Mouse (Mus musculus) layer of hippocampus, postnatal 10 days (tissue): Measurements from ENCODE around the gene Acot5. TPM values are rescaled to one million over a fixed set of nuclear protein-coding genes. Genes with fewer than 3 reads are reported as not detected.
A peak's percentile ranks its signal among the peaks of the same experiment; 100 is the strongest.
"Not testable (repeated sequence)": the region's sequence is repeated elsewhere in the genome, so short reads cannot be mapped to it uniquely, and the experiment has no call there.

Experiments
- DNase-seq, 2 experiments: peaks; one replicate each; pipeline ENCODE4 v3.0.0; 2021; ENCODE audit warnings: low spot score in 2 of 2
- total RNA-seq, 2 experiments: library from RNA; stranded (reverse); gene quantifications; 2 replicates each; pipeline ENCODE4 v1.2.3; 2021

The Acot5 gene
- total RNA-seq, 2 experiments from 2014 or later: 4.0 to 4.7 TPM

GRCm38 (mm10) chr12:84060946-84061345 is 8.2 kb upstream of the Acot5 start:
- no peak for DNase-seq

- DNase-seq: no peak
These were observed 6.8 kb upstream of the Acot5 start for GRCm38 (mm10) chr12:84062336-84062735.

GRCm38 (mm10) chr12:84063228-84063627 is 5.9 kb upstream of the Acot5 start:
- DNase-seq: no peak

GRCm38 (mm10) chr12:84063833-84064232 is 5.3 kb upstream of the Acot5 start:
- no peak for DNase-seq

GRCm38 (mm10) chr12:84064621-84065020 is 4.5 kb upstream of the Acot5 start:
- no peak for DNase-seq

GRCm38 (mm10) chr12:84067752-84068151 is 1.4 kb upstream of the Acot5 start:
- DNase-seq: no peak

- no peak for DNase-seq
These were observed 829 bp upstream of the Acot5 start for GRCm38 (mm10) chr12:84068296-84068695.

- DNase-seq: peak; percentile 36 to 46
These were observed 457 bp downstream of the Acot5 start for GRCm38 (mm10) chr12:84069582-84069981.

- no peak for DNase-seq
These were observed 2.6 kb downstream of the Acot5 start for GRCm38 (mm10) chr12:84071696-84072095.

- DNase-seq: no peak
These were observed 8.4 kb downstream of the Acot5 start for GRCm38 (mm10) chr12:84077371-84077990.

GRCm38 (mm10) chr12:84083842-84084241 is 14.7 kb downstream of the Acot5 start:
- DNase-seq: no peak

- DNase-seq: no peak
These were observed 15.5 kb downstream of the Acot5 start for GRCm38 (mm10) chr12:84084581-84084980.

GRCm38 (mm10) chr12:84094666-84095065 is 25.5 kb downstream of the Acot5 start:
- DNase-seq: not testable (repeated sequence)

- no peak for DNase-seq
These were observed 30.5 kb downstream of the Acot5 start for GRCm38 (mm10) chr12:84099605-84100004.

- DNase-seq: no peak
These were observed 30.9 kb downstream of the Acot5 start for GRCm38 (mm10) chr12:84100071-84100470.

GRCm38 (mm10) chr12:84100604-84101492 is 31.7 kb downstream of the Acot5 start, which contains the start of gene Acot6:
Acot6 (plus strand) TSS chr12:84100654.
- peak; percentile 48 to 65 for DNase-seq

- no peak for DNase-seq
These were observed 32.3 kb downstream of the Acot5 start for GRCm38 (mm10) chr12:84101493-84101845.

GRCm38 (mm10) chr12:84107012-84107411 is 37.9 kb downstream of the Acot5 start:
- no peak for DNase-seq

GRCm38 (mm10) chr12:84107692-84108091 is 38.6 kb downstream of the Acot5 start:
- no peak for DNase-seq

- DNase-seq: no peak
These were observed 40.8 kb downstream of the Acot5 start for GRCm38 (mm10) chr12:84109924-84110323.

GRCm38 (mm10) chr12:84110814-84111213 is 41.7 kb downstream of the Acot5 start:
- DNase-seq: no peak

- no peak for DNase-seq
These were observed 44.6 kb downstream of the Acot5 start for GRCm38 (mm10) chr12:84113676-84114075.
